Mouse (Mus musculus): ENCODE results near the gene Gse1.

- TF ChIP-seq USF1 (IDR thresholded peaks at IDR 0.05; ENCODE audit: low read depth), result no peak
- TF ChIP-seq MAX (IDR thresholded peaks at IDR 0.05; ENCODE audit: low read depth), result no peak
- TF ChIP-seq POLR2AphosphoS2 (IDR thresholded peaks at IDR 0.05; ENCODE audit: insufficient read length, low read depth), result no peak
- no peak for TF ChIP-seq POLR2A (IDR thresholded peaks at IDR 0.05; ENCODE audit: insufficient read length, low read depth)
- no peak for TF ChIP-seq TCF12 (IDR thresholded peaks at IDR 0.05; ENCODE audit: insufficient read depth, poor library complexity, severe bottlenecking)
- TF ChIP-seq CEBPB (IDR thresholded peaks at IDR 0.05; ENCODE audit: insufficient read depth, poor library complexity, severe bottlenecking), result no peak
These were observed 187.9 kb downstream of the Gse1 start for GRCm38 (mm10) chr8:120416173-120416521.

All from myocyte (in vitro differentiated cells).